Mouse (Mus musculus): ENCODE results near the gene Raf1. TPM values are rescaled to one million over a fixed set of nuclear protein-coding genes. Genes with fewer than 3 reads are reported as not detected.

Raf1 gene
- total RNA-seq (2015) = 140 and 149 TPM in 2 replicates
- total RNA-seq (2017) = 84.8 and 108 TPM in 2 replicates

DNA sequence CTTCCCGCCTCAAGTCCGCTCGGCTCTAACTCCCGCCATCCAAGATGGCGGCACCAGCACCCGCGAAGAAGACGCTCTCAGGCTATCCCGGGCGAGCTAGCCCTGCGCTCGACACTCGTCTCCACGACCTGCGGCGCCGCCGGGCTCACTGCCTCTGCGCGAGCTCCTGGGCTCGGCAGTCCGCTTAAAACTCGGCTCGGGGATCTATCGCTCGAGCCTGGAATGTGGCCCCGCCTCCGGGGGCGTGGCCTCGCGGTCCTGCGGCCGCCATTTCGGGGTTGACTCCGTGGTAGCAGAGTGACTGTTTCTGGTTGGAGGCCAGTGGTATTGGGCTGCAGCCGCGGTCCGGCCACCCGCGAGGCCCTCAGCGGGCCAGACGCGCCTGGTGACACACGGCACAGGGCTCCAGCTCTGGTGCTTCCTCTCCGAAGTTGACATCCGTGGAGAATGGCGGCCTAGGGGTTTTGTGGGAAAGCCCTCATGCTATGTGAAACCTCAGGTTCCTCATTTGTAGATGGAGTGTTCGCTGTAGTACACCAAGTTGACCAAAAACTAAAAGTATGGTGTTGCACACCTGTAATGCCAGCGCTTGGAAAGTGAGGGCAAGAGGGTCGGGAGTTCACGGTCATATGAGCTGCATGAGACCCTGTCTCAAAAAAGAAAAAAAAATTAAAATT is at the start of gene Raf1:
Raf1 (minus strand) TSS at position 184 of the 677 bp plus-strand sequence.
- ATAC-seq (ENCODE audit: poor library complexity, severe bottlenecking) = peak; percentile 93

DNA sequence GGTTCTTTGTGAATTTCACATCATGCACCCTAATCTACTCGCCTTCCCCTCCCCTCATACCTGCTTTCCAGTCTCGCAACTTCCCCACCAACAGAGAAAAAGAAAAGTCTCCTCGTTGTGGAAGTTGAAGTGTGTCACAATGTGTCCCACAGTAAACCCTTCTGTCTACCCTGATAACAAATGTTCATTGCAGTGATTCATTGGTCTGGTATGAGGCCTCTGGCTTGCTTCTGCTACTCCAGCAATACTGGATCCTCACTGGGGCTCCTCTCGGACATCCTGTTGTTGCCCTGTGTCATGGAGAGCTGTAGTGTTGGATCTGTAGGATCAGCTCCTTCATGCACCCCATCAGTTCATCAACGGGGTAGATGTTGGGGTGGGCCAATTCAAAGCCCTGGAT is 45.8 kb upstream of the Raf1 start:
- ATAC-seq (ENCODE audit: poor library complexity, severe bottlenecking) = no peak

DNA sequence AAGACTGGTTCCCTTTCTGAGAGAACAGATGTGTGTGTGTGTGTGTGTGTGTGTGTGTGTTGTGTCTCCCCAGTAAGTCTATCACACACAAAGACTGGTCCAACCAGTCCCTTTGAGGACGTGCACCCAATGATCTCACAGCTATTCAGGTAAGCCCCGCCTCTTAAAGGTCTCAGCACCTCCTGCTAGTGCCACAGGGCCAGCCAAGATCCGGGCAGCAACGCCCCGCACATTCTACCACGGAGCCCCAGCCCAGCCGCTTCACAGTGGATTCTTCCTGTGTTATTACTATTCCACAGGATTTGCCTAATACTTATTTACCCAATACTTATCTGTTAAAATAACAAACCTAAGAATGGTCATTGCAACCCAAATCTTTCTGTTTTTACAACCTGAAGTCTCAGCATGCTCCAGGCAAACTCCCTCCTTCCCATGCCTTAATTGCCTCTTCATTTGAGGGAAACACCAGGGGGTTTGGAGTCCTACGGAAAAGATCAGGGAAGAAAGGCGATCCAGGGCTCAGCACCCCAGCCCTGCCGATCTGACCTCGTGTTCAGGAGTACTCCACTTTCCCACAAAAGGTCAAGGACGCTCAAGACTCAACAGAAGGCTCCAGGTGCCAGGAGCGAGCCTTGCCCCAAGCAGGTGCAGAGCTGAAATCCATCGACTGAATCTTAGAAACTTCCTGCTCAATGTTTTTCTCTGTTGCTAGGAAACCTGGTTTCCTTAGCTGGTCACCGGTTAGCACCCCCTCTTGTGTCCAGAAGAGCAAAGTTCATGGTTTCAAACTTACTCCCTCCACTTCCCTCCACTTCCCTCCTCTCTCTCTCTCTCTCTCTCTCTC is 41.5 kb upstream of the Raf1 start:
- ATAC-seq (ENCODE audit: poor library complexity, severe bottlenecking) = peak; percentile 86

DNA sequence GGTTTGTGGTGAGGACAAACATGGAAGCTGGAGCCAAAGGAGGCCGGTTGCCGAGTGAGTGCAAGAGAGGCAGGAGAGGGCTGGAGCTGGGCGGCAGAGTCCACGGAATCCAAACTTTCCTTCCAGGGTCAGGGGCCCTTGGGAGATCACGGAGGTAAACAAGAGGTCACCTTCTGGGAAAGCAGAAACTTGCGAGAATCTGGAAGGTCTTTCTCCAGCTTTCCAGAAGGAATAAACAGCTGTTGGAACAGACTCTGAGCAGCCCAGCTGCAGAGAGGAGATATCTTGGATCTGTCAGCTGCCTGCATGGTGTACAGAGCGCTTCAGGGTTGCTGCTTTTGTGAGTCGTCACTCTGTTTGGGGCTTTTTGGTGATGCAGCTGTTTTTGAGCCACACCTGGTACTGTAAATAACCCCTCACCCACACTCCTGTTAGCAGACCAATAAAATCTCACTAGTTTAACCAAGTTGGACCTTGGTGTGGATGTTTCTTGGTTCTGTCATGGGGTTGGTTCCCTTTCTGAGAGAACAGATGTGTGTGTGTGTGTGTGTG is 40.7 kb upstream of the Raf1 start:
- ATAC-seq (ENCODE audit: poor library complexity, severe bottlenecking) = 0 out of 2 replicates have a peak, but pooled peaks have one; percentile 12

DNA sequence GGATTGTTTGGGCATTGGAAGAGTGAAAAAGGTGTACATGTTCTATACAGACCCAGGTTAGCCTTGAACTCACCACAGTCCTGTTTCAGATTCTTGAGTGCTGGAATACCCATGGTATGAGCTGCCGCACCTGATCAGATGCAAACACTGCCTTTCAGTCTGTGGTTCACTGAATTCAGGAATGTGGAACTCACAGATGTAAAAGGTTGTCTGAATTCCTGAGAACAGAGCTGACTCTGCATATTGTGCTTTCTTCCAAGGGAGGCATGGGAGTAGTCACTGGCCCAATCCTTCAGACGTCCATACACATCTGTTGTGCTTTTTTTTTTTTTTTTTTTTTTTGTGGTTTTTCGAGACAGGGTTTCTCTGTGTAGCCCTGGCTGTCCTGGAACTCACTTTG is 34.8 kb upstream of the Raf1 start:
- ATAC-seq (ENCODE audit: poor library complexity, severe bottlenecking) = no peak

DNA sequence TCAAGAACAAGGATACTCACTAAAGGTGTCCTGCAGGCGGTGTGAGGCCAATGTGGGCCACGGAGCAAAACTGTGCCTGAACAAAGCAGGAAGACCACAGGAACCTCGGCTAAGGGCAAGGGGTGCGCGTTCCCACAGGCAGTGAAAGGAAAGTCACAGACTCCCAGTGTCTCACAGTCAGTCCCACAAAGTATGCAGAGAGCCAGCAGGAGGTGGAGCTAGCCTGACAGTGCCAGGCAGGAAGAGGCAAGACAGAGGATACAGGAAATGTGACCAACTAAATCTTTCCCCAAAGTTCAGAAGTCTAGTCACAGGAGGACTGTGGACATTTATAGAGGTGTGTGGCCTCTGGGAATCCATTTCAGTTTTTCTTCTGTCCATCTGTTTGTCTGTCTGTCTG is 26.5 kb upstream of the Raf1 start:
- no peak for ATAC-seq (ENCODE audit: poor library complexity, severe bottlenecking)

DNA sequence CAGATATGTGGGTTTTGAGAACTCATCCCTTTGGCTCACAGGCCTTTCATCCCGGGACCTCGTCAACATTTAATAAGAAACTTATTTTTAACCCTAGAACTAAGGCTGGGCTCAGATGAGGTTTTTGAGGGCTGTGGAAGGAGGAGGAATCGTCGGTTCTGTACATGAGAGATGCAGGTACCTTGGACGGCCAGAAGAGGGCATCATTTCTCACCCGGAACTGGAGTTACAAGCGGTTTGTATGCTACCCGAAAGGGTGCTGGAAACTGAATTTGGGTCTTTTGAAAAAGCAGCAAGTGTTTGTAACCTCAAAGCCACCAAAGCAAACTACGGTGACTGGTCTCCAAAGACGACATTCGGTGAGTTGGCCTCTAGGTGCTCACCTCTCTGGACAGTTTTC is 24.9 kb upstream of the Raf1 start:
- ATAC-seq (ENCODE audit: poor library complexity, severe bottlenecking) = no peak

DNA sequence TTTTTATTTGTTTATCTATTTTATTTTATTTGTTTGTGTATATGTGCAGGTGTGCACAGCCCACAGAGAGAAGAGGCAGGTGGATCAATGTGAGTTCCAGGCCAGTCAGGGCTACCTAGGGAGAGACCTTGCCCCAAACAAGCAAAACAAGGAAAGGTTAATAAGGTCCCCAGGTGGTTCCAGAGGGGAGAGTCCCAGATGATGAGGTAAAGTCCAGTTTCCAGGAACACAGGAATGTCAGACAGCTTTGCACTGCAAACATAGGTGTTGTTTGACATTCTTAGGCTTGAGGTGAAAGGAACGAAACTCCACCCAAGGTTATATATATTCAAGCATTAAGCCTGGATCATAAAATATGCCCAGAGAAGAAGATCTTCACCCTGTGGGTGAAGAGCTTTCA is 24.3 kb upstream of the Raf1 start:
- ATAC-seq (ENCODE audit: poor library complexity, severe bottlenecking) = no peak

DNA sequence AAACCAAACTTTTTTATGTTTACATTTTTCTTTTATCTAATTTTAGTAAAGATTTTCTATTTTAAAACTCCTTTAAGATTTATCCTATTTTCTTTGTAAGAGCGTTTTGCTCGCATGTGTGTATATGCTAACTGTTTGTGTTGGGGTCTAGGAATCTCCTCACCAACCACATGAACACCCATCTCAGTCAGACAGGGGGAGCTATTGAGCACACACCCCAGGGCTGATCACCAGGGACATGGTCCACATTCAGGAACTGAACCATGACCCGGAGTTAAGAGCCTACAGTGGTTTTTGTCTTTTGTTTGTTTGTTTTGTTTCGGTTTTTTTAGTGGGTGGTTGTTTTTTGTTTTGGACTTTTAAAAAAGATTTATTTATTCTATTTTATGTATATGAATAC is 22.3 kb upstream of the Raf1 start:
- peak; percentile 77 for ATAC-seq (ENCODE audit: poor library complexity, severe bottlenecking)

DNA sequence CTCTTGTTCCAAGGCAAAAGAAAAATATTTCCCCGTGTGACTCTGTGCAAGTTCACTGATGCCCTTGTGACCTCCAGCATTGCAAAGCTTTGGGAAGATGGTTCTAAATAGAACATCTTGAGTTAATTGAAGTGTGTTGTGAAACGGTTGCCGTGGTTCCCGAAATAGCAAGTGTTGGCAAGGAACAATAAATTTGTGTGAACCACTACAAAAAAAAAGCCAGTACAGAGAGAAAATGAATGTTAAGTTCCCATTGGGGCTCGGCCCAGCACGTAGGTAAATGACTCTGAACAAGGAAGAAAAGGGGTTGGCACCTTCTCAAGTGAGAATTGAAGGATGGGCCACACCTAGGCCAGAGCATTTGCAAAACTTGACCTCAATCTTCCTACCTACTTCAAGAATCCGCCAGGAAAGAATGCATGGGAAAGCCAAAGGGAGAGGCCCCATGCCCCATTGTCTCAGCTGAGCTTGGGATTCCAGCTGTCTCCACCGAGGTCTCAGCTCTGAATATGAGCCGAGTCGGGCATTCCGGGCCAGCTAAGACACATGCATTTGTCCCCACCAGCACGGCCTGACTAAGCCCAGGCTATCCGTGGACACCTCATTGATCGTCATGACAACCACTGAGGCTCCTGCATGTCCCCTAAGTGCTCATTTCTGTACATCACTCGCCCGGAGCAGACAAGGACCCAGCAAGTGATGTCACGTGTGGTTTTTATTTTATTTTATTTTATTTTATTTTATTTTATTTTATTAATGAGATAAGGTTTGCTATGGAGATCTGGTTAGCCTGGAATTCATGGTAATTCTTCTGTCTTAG is 21.5 kb upstream of the Raf1 start:
- peak; percentile 23; the same call in 1 of the 2 replicates for ATAC-seq (ENCODE audit: poor library complexity, severe bottlenecking)

DNA sequence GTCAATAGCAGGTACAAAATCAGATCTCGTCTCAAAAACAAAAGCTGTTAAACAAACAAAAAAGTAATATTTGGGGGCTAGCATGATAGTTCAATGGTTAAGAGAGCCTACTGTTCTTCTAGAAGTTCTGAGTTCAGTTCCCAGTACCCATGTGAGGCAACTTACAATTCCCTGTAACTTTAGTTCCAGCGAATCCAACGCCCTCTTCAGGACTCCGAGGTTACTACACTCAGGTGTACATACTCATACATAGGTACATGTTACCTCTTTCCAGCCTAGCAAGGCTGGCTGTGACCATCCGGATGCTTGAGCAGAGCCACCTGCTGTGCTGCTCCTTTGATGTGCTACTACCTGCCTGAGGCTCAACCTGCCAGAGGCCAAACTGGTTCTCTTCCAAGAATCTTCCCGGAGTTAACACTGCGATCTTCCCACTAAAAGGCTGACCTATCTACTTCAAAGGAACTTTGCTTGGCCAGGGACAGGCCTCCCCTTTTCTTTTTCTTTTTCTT is 20.3 kb upstream of the Raf1 start:
- ATAC-seq (ENCODE audit: poor library complexity, severe bottlenecking) = no peak

DNA sequence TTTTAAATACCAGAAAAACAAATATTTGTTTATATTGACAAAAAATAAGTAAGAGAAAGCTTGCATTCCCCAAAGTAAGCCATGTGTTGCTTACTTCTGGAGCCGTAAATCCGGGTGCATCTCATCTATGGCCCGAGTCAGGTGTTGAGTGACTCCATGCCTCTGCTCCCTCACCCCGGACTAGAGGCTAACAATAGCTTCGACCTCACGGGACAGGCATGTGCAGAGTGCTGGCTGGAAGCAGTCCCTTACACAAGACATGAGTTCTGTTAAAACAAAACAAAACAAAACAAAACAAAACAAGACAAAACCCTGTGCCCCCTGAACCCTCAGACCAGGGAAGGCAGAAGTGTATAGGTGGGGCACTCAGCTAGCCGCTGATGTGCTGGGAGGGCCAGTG is 18.7 kb upstream of the Raf1 start:
- no peak for ATAC-seq (ENCODE audit: poor library complexity, severe bottlenecking)

DNA sequence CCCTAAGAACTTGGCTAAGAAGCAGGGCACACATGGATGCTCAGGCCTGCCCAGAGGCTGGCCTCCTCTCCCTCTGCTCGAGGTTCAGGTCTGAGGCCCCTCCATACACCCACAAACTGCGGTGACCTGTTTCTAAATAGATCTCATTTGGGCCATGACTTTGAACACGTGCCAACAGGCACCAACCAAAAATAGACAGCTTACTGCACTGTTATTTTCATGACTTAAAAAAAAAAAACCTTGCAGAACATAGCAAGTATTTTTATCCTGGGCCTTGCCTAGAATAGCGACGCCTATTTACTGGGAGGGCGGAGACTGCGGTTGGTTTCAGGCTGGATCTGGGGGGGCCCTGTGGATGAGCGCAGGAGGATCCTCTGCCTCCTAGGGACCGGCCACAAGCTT is 18.0 kb upstream of the Raf1 start:
- ATAC-seq (ENCODE audit: poor library complexity, severe bottlenecking) = no peak

DNA sequence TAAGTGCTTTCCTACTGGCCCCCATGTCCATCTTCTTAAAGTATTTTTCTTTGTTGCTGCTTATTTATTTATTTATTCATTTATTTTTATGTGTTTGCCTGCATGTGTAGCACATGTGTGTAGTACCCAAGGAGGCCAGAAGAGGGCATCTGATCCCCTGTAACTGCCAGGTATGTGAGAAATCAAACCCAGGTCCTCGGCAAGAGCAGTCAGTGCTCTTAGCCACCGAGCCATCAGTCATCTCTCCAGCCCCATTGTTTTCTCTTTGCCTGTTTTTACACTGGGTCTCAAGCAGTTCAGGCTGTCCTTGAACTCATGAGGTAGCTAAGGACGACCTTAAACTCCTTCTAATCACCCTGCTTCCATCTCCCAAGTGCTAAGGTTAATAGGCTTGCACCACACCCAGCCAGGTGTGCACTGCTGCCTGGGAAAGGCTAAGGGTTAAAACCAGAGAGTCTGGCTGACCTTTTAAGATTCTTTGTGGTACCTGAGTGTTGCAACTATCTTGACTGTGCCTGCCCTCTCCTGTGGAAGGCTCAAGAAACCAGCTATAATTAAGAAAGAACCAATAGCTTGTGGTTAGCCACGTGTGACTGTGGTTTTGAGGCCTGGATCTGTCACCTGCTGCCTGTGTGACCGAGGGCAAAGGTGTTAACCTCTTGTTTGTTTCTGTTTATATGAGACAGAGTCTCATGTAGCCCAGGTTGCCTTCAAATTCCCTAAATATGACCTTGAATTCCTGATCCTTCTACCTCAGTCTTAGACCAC is 16.7 kb upstream of the Raf1 start:
- ATAC-seq (ENCODE audit: poor library complexity, severe bottlenecking) = peak; percentile 84

DNA sequence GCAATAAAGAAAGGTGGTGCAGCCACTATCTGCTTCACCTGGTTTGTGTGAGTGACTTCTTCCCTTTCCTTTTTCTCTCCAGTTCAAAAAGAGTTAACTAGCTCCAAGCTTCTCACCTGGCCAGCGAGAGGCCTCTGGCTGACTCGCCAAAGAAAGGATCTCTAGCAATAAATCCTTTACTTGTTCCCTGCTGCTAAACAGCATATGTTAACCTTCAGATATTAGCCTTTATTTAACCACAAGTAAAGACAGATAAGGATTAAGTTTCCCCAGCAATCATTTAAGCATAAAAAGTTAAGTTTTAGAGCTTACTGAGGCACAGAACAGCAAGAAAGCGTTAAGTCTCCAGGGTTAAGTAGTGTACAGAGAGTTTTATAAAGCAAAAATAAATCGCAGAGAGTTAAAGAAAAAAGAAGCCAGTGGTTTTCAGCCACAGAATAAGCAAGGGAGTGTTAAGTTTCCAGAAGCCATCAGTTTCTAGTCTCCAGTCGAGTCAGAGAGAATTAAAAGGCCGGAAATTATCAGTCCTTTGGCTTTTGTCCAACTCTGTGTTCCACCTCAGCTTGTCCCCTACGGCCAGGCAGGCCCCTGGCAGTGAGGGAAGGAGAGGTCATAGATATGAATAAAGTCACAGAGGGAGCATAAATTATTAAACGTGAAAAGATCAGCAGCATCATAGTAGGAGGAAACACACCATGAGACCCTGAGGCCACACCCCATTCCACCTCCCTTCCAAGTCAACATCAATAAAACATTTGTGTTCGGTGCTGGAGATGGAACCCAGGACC is 15.9 kb upstream of the Raf1 start:
- no peak for ATAC-seq (ENCODE audit: poor library complexity, severe bottlenecking)

DNA sequence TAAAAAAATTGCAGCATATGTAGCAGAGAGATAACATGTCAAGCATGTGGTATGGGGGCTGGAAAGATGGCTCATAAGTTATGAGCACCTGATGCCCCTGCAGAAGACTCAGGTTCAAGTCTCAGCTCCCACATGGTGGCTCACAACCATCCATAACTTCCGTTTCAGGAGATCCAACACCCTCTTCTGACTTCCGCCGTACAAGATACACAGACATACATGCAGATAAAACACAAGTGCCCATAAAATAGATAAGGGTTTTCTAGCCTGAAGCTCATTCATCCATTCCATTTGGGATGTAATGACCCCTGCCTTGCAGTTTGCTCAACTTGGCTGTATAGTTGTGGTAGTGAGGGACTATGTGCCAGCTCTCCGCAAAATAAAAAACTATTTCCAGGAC is 13.7 kb upstream of the Raf1 start:
- ATAC-seq (ENCODE audit: poor library complexity, severe bottlenecking) = no peak

DNA sequence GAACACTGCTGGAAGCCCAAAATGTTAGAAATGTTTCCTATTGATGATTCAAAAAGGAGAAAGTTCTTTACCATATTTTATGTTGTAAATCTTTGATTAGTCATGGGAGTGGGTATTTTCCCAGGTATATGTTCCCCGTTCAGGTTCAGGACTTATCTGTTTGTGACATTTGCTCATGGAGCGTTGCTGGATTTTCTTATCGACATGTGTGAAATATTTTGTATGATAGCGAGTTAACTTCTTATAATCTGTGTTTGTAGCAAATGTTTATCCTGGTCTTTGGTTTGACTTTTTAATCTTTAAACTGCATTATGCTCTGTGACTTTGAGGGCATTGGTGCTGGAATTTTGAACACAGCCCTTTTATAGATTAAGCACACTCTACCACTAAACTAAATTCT is 12.2 kb upstream of the Raf1 start:
- ATAC-seq (ENCODE audit: poor library complexity, severe bottlenecking) = no peak

DNA sequence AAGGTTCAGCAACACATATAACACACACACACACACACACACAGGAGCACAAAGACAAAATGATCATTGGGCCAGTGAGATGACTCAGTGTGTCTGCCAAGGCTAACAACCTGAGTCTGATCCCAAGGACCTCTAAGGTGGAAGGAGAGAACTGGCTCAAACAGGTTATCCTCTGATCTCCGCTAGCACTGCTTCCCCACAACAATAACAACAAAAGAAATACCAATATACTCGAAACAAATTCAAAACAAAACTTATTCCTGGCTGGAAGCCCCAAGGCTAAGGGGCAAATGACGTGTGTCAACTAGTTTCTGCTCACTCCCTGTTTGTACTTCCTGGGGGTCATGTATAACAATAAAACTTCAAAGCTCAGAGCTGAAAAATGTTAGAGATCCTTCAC is 11.3 kb upstream of the Raf1 start:
- ATAC-seq (ENCODE audit: poor library complexity, severe bottlenecking) = no peak

DNA sequence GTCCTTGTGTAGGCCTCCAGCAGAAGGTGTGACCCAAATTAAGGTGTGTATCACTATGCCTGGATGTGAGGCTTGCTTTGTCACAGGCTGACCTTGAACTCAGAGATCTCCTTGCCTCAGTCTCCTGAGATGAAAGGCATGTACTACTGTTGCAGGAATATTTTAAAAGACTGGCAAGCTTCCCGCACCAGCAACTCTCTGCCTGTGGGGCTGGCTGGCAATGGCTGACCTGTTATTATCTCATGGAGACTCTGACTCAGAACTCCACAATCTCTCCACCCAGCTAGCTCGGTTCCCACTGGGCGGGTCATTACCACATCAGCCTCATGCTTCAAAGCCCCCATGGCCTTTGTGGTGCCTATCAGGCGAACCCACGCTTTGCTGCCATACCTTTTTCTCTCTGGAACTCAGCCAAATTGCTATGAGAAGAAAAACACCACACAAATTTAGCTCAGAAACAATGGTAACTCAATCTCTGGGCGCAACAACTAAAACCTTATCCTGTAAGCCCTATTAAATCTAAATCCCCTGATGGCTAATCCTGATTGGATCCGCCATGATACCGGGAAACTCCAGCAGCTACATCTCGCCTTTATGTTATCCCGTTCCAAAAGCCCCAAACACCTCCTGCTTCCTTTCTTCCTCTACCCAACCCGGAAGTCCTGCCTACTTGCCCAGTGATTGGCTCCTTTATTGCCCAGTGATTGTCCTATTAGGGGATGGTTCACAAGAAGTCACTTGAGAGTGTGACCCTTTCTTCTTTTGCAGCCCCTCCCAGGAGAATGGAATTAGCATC is 8.6 kb upstream of the Raf1 start:
- no peak for ATAC-seq (ENCODE audit: poor library complexity, severe bottlenecking)

Data from megakaryocyte, adult 5-6 weeks (primary cell).